Comparison of ENCODE assay signal across 8 mouse cellular contexts in the genomic region with DNA sequence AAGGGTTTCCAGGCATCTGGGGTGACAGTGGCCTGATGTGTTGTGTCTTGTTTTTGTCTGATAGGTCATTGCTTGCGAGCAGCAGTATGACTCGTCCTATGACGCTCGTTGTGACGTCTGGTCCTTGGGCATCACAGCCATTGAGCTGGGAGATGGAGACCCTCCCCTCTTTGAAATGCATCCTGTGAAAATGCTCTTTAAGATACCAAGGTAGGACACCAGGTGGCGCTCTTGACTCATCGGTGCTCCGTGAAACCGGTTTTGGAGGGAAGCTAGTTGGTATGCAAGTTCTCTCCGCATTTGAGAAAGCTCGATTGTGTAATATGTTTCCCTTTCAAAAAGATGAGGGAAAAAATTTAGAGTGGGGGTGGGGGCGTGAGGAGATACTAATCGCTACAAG.
A peak's percentile ranks its signal among the peaks of the same experiment; 100 is the strongest.
DNase-seq lines count a peak whose midpoint lies in the region; ATAC-seq and TF ChIP-seq lines count a peak whose summit lies in the region.

No protein-coding gene starts in this region.

- no peak overlapping the region for H3K4me3 ChIP-seq in forebrain, embryonic 12.5 days (replicated peaks)
- no peak overlapping the region for H3K4me3 ChIP-seq in lung, adult 2 months (replicated peaks; ENCODE audit: extremely low read depth, low read depth, low read length)
- no peak overlapping the region for H3K4me3 ChIP-seq in olfactory bulb, adult 2 months (ENCODE audit: insufficient read depth, low read depth, low read length)

- peak overlapping the region; percentile 88; the same call in 1 of the 2 replicates for H3K27ac ChIP-seq in forebrain, embryonic 12.5 days
- peak overlapping the region; percentile 97 for H3K27ac ChIP-seq in olfactory bulb, adult 2 months (ENCODE audit: insufficient read depth, low read depth, low read length)

- peak; percentile 21 for DNase-seq in c-Kit-negative CD71-positive TER-119-positive erythroid progenitor cells, embryonic 14.5 days (ENCODE audit: low read depth, low spot score)
- DNase-seq in heart, postnatal 10 days = peak; percentile 66 to 84
- DNase-seq in kidney, postnatal 4 days = peak; percentile 83 to 86
- DNase-seq in lung, adult 2 months = peak; percentile 67
- peak; percentile 9 to 31 for DNase-seq in thymus, adult 18-20 months

- WGBS in forebrain, embryonic 12.5 days = under 1% methylated on average over 13 of the region's 13 CpGs
- 1% methylated on average over 13 of the region's 13 CpGs for WGBS in lung, adult 2 months
- under 1% methylated on average over 13 of the region's 13 CpGs for WGBS in olfactory bulb, adult 2 months

- peaks cover 26% of the 10 kb centered on the region for H3K4me1 ChIP-seq in forebrain, embryonic 12.5 days
- H3K4me1 ChIP-seq in lung, adult 2 months (ENCODE audit: control insufficient read depth, insufficient read depth, low read length) = peaks cover 4% of the 10 kb centered on the region; the same call in 1 of the 2 replicates
- peaks cover 26% of the 10 kb centered on the region for H3K4me1 ChIP-seq in olfactory bulb, adult 2 months (ENCODE audit: control insufficient read depth, insufficient read depth, low read length)

- TF ChIP-seq CTCF in lung, adult 2 months (IDR thresholded peaks at IDR 0.05; ENCODE audit: insufficient read depth, low read length) = peak; percentile 94
- TF ChIP-seq CTCF in olfactory bulb, adult 2 months (IDR thresholded peaks at IDR 0.05; ENCODE audit: insufficient read depth, low read depth, low read length) = peak; percentile 56

- no peak overlapping the region for H3K9ac ChIP-seq in forebrain, embryonic 12.5 days

- no peaks in the 10 kb centered on the region for H3K9me3 ChIP-seq in forebrain, embryonic 12.5 days

- no peaks in the 10 kb centered on the region for H3K36me3 ChIP-seq in forebrain, embryonic 12.5 days (replicated peaks)

- H3K4me2 ChIP-seq in forebrain, embryonic 12.5 days = peak overlapping the region; percentile 44

- peaks cover 42% of the 10 kb centered on the region for H3K27me3 ChIP-seq in forebrain, embryonic 12.5 days

- ATAC-seq in CD4-positive, CD25-positive, alpha-beta regulatory T cell, adult 4 months = peak; percentile 63
- peak; percentile 85 for ATAC-seq in forebrain, embryonic 12.5 days (ENCODE audit: low FRiP score)

- intact Hi-C loops in heart, postnatal 10 days (cut with DNase I) = loop anchor here (1.0 to 5.0 kb wide), 2 partner anchors 101 to 432 kb away; no protein-coding TSS in a partner anchor

- no peak for TF ChIP-seq POLR2A in lung, adult 2 months (IDR thresholded peaks at IDR 0.05; ENCODE audit: borderline replicate concordance, extremely low read depth, low read depth, low read length)
- no peak for TF ChIP-seq POLR2A in olfactory bulb, adult 2 months (IDR thresholded peaks at IDR 0.05; ENCODE audit: insufficient read depth, low read depth, low read length)

Comparison
In these comparisons a context has a peak if more than half of its experiments do, and no peak if none do; other contexts are left out.
1. DNase-seq: peak in every context shown above with its lines; median percentile 84 in kidney, postnatal 4 days; 75 in heart, postnatal 10 days; 67 in lung, adult 2 months; 21 in c-Kit-negative CD71-positive TER-119-positive erythroid progenitor cells, embryonic 14.5 days; 20 in thymus, adult 18-20 months.